Mouse (Mus musculus): Measurements from ENCODE around the gene 4930595D18Rik. TPM values are rescaled to one million over a fixed set of nuclear protein-coding genes. Genes with fewer than 3 reads are reported as not detected.

The 4930595D18Rik gene
- total and polyA plus RNA-seq, 2 experiments from 2014 or later, result not detected

- Histone ChIP-seq H3K27me3 (ENCODE audit: control insufficient read depth, insufficient read depth, low read length) (no peaks in the 10 kb centered on the region), H3K27ac (ENCODE audit: low read depth) (no peak overlapping the region), H3K4me2 (ENCODE audit: low read depth, low read length) (no peak overlapping the region), H3K9me3 (replicated peaks; ENCODE audit: control insufficient read depth, low read length) (no peaks in the 10 kb centered on the region), H3K4me3 (ENCODE audit: low read depth, low read length) (no peak overlapping the region), H3K4me1 (ENCODE audit: control insufficient read depth, insufficient read depth) (no peaks in the 10 kb centered on the region), H3K36me3 (replicated peaks; ENCODE audit: control insufficient read depth, insufficient read depth, low read length) (no peaks in the 10 kb centered on the region), H3K9ac (replicated peaks; ENCODE audit: low read depth, low read length) (no peak overlapping the region)
- DNase-seq (ENCODE audit: low spot score), result no peak
- TF ChIP-seq CTCF (IDR thresholded peaks at IDR 0.05; ENCODE audit: low read depth), result no peak
- 63% methylated on average over 7 of the region's 7 CpGs for WGBS
- no peak for ATAC-seq (ENCODE audit: insufficient read depth, low read depth)
Measured at GRCm38 (mm10) chr12:111152981-111153710, 31.1 kb downstream of the 4930595D18Rik start.

- 79% methylated on average over 6 of the region's 6 CpGs for WGBS
Measured at GRCm38 (mm10) chr12:111152579-111152978, 31.7 kb downstream of the 4930595D18Rik start.

GRCm38 (mm10) chr12:111151422-111152156, 32.7 kb downstream of the 4930595D18Rik start:
- 77% methylated on average over 5 of the region's 5 CpGs for WGBS
- TF ChIP-seq CTCF (IDR thresholded peaks at IDR 0.05; ENCODE audit: low read depth) (no peak), EP300 (IDR thresholded peaks at IDR 0.05; ENCODE audit: low read depth) (no peak)
- H3K27ac ChIP-seq (ENCODE audit: low read depth), result no peak overlapping the region
- no peak overlapping the region for H3K9ac ChIP-seq (replicated peaks; ENCODE audit: low read depth, low read length)
- H3K4me1 ChIP-seq (ENCODE audit: control insufficient read depth, insufficient read depth), result no peaks in the 10 kb centered on the region
- H3K9me3 ChIP-seq (replicated peaks; ENCODE audit: control insufficient read depth, low read length), result no peaks in the 10 kb centered on the region
- DNase-seq (ENCODE audit: low spot score) (no peak), ATAC-seq (ENCODE audit: insufficient read depth, low read depth) (no peak)
- no peaks in the 10 kb centered on the region for H3K27me3 ChIP-seq (ENCODE audit: control insufficient read depth, insufficient read depth, low read length)
- H3K4me3 ChIP-seq (ENCODE audit: low read depth, low read length), result no peak overlapping the region
- H3K36me3 ChIP-seq (replicated peaks; ENCODE audit: control insufficient read depth, insufficient read depth, low read length), result no peaks in the 10 kb centered on the region
- H3K4me2 ChIP-seq (ENCODE audit: low read depth, low read length), result no peak overlapping the region

More at GRCm38 (mm10) chr12:111152579-111152978, 31.7 kb downstream of the 4930595D18Rik start:
- no peak overlapping the region for H3K27ac ChIP-seq (ENCODE audit: low read depth)
- ATAC-seq (ENCODE audit: insufficient read depth, low read depth) (no peak), DNase-seq (ENCODE audit: low spot score) (no peak)
- no peaks in the 10 kb centered on the region for H3K27me3 ChIP-seq (ENCODE audit: control insufficient read depth, insufficient read depth, low read length)
- no peak overlapping the region for H3K4me3 ChIP-seq (ENCODE audit: low read depth, low read length)
- TF ChIP-seq EP300 (IDR thresholded peaks at IDR 0.05; ENCODE audit: low read depth) (no peak), CTCF (IDR thresholded peaks at IDR 0.05; ENCODE audit: low read depth) (no peak)
- H3K4me2 ChIP-seq (ENCODE audit: low read depth, low read length), result no peak overlapping the region
- H3K4me1 ChIP-seq (ENCODE audit: control insufficient read depth, insufficient read depth), result no peaks in the 10 kb centered on the region
- no peak overlapping the region for H3K9ac ChIP-seq (replicated peaks; ENCODE audit: low read depth, low read length)
- no peaks in the 10 kb centered on the region for H3K36me3 ChIP-seq (replicated peaks; ENCODE audit: control insufficient read depth, insufficient read depth, low read length)
- H3K9me3 ChIP-seq (replicated peaks; ENCODE audit: control insufficient read depth, low read length), result no peaks in the 10 kb centered on the region

- 12% methylated on average over 6 of the region's 6 CpGs for WGBS
- no peaks in the 10 kb centered on the region for H3K27me3 ChIP-seq (ENCODE audit: control insufficient read depth, insufficient read depth, low read length)
- H3K4me1 ChIP-seq (ENCODE audit: control insufficient read depth, insufficient read depth), result no peaks in the 10 kb centered on the region
- no peak for TF ChIP-seq CTCF (IDR thresholded peaks at IDR 0.05; ENCODE audit: low read depth)
- no peak for TF ChIP-seq EP300 (IDR thresholded peaks at IDR 0.05; ENCODE audit: low read depth)
- ATAC-seq (ENCODE audit: insufficient read depth, low read depth), result no peak
- no peak overlapping the region for H3K27ac ChIP-seq (ENCODE audit: low read depth)
- no peak overlapping the region for H3K4me2 ChIP-seq (ENCODE audit: low read depth, low read length)
- H3K9ac ChIP-seq (replicated peaks; ENCODE audit: low read depth, low read length), result no peak overlapping the region
- no peaks in the 10 kb centered on the region for H3K9me3 ChIP-seq (replicated peaks; ENCODE audit: control insufficient read depth, low read length)
- no peaks in the 10 kb centered on the region for H3K36me3 ChIP-seq (replicated peaks; ENCODE audit: control insufficient read depth, insufficient read depth, low read length)
- H3K4me3 ChIP-seq (ENCODE audit: low read depth, low read length), result no peak overlapping the region
- no peak for DNase-seq (ENCODE audit: low spot score)
Measured at GRCm38 (mm10) chr12:111150236-111150596, 34.1 kb downstream of the 4930595D18Rik start.

GRCm38 (mm10) chr12:111149495-111150235, 34.6 kb downstream of the 4930595D18Rik start:
- 62% methylated on average over 17 of the region's 17 CpGs for WGBS
- Histone ChIP-seq H3K9me3 (replicated peaks; ENCODE audit: control insufficient read depth, low read length) (no peaks in the 10 kb centered on the region), H3K27me3 (ENCODE audit: control insufficient read depth, insufficient read depth, low read length) (no peaks in the 10 kb centered on the region), H3K27ac (ENCODE audit: low read depth) (no peak overlapping the region), H3K4me3 (ENCODE audit: low read depth, low read length) (no peak overlapping the region), H3K36me3 (replicated peaks; ENCODE audit: control insufficient read depth, insufficient read depth, low read length) (no peaks in the 10 kb centered on the region), H3K9ac (replicated peaks; ENCODE audit: low read depth, low read length) (no peak overlapping the region), H3K4me2 (ENCODE audit: low read depth, low read length) (no peak overlapping the region), H3K4me1 (ENCODE audit: control insufficient read depth, insufficient read depth) (0 out of 2 replicates have a peak, but pooled peaks cover 3% of the 10 kb centered on the region)
- ATAC-seq (ENCODE audit: insufficient read depth, low read depth) (no peak), DNase-seq (ENCODE audit: low spot score) (no peak)
- TF ChIP-seq EP300 (IDR thresholded peaks at IDR 0.05; ENCODE audit: low read depth) (no peak), CTCF (IDR thresholded peaks at IDR 0.05; ENCODE audit: low read depth) (no peak)
